Mouse (Mus musculus) heart, postnatal 36 days (tissue): ENCODE measurements around the gene Olfr314. TPM values are rescaled to one million over a fixed set of nuclear protein-coding genes. Genes with fewer than 3 reads are reported as not detected.
"Not testable (repeated sequence)": the region's sequence is repeated elsewhere in the genome, so short reads cannot be mapped to it uniquely, and the experiment has no call there.

ENCODE experiments used
- DNase-seq, 2 experiments: peaks; one replicate each; pipeline ENCODE4 v3.0.0; 2021 to 2022
- intact Hi-C: fragments of 180-260 bp; cut with DNase I; formaldehyde crosslinking; loops from one replicate; pipeline ENCODE4 v1.15.1; 2025
- total RNA-seq, 2 experiments: library from RNA; stranded (reverse); gene quantifications; 2 replicates each; pipeline ENCODE4 v1.2.3; 2021

Olfr314 gene
- total RNA-seq, 2 experiments from 2014 or later: not detected

- DNase-seq: no peak
- intact Hi-C loops: no loop called here
Observed at GRCm38 (mm10) chr11:58829764-58830163, 47.0 kb downstream of the Olfr314 start.

GRCm38 (mm10) chr11:58832541-58832940, 49.8 kb downstream of the Olfr314 start:
- intact Hi-C loops, DNase-seq: not testable (repeated sequence)

Other genes starting within 250 kb of the Olfr314 start
- gene Olfr330, start 248.1 kb upstream of the Olfr314 start, total RNA-seq: not detected
- not detected for gene Olfr329-ps, start 236.5 kb upstream of the Olfr314 start, total RNA-seq
- not detected for gene Olfr328, start 227.3 kb upstream of the Olfr314 start, total RNA-seq
- under 1 TPM in 1 of 2 experiments, not detected in 1; 0.17 TPM for gene Olfr224, start 212.4 kb upstream of the Olfr314 start, total RNA-seq
- gene Olfr325, start 205.2 kb upstream of the Olfr314 start, total RNA-seq: not detected
- gene Olfr324, start 187.8 kb upstream of the Olfr314 start, total RNA-seq: not detected
- 10 to 100 TPM in 1 of 2 experiments, 1 to 10 TPM in 1; 7.7 to 15.5 TPM for gene 2210407C18Rik, start 166.9 kb upstream of the Olfr314 start, total RNA-seq
- gene Olfr323, start 152.5 kb upstream of the Olfr314 start, total RNA-seq: not detected
- not detected for gene Trim58, start 142.5 kb upstream of the Olfr314 start, total RNA-seq
- gene Olfr322, start 124.2 kb upstream of the Olfr314 start, total RNA-seq: not detected
- not detected for gene Olfr320, start 101.9 kb upstream of the Olfr314 start, total RNA-seq
- gene Olfr319, start 83.8 kb upstream of the Olfr314 start, total RNA-seq: not detected
- not detected for gene Olfr318, start 58.9 kb upstream of the Olfr314 start, total RNA-seq
- gene Olfr317, start 43.7 kb upstream of the Olfr314 start, total RNA-seq: not detected
- gene Olfr316, start 30.2 kb upstream of the Olfr314 start, total RNA-seq: not detected
- gene Olfr315, start 9.8 kb upstream of the Olfr314 start, total RNA-seq: not detected
- not detected for gene Fam183b, start 19.0 kb downstream of the Olfr314 start, total RNA-seq
- not detected for gene Olfr313, start 32.0 kb downstream of the Olfr314 start, total RNA-seq
- gene Olfr312, start 46.3 kb downstream of the Olfr314 start, total RNA-seq: not detected
- not detected for gene Olfr311, start 56.3 kb downstream of the Olfr314 start, total RNA-seq
- gene Gm12258, start 64.2 kb downstream of the Olfr314 start, total RNA-seq: 1 to 10 TPM; 1.5 to 2.5 TPM
- gene 2810021J22Rik, start 84.3 kb downstream of the Olfr314 start, total RNA-seq: 1 to 10 TPM; 1.6 to 2.0 TPM
- 1 to 10 TPM; 3.4 to 3.7 TPM for gene Zfp39, start 121.3 kb downstream of the Olfr314 start, total RNA-seq
- not detected for gene Btnl10, start 135.0 kb downstream of the Olfr314 start, total RNA-seq
- 100 to 1,000 TPM; 160 to 167 TPM for gene Rnf187, start 156.0 kb downstream of the Olfr314 start, total RNA-seq
- 1 to 10 TPM; 2.2 to 2.5 TPM for gene Hist3h2ba, start 166.0 kb downstream of the Olfr314 start, total RNA-seq
- 10 to 100 TPM; 15.3 to 17.6 TPM for gene Hist3h2a, start 171.7 kb downstream of the Olfr314 start, total RNA-seq
- gene Trim17, start 171.7 kb downstream of the Olfr314 start, total RNA-seq: under 1 TPM; 0.11 to 0.16 TPM
- 10 to 100 TPM; 14.5 TPM for gene Trim11, start 195.1 kb downstream of the Olfr314 start, total RNA-seq